Mouse (Mus musculus) layer of hippocampus, adult 11-12 months (tissue): ENCODE measurements around the gene Txnl4b.
A peak's percentile ranks its signal among the peaks of the same experiment; 100 is the strongest.

Experiments
- DNase-seq: peaks from one replicate; pipeline ENCODE4 v3.0.0; 2022; ENCODE audit warnings: low spot score

Gene Txnl4b

GRCm38 (mm10) chr8:109595854-109596253 lies 30.2 kb downstream of the Txnl4b start:
- peak; percentile 36 for DNase-seq

DNA sequence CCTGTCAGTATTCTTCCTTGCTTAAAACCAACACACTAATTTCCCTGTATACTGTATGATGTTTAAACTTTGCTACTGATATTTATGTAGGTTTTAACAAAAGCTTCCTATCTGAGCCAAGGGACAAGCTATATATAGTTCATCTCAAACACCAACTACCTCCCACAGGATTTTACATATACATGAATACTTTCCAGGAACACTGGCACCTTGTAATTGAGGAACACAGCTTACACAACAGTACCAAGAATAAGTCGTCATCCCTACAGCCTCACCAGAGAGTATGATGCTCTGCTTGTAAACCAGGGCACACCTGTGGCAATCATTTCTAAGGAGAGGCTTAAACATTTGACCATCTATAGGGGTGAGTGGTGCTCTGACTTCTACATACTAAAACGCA lies 41.0 kb downstream of the Txnl4b start:
- DNase-seq, result no peak

- no peak for DNase-seq
Measured at GRCm38 (mm10) chr8:109607650-109608049, 42.0 kb downstream of the Txnl4b start.

GRCm38 (mm10) chr8:109608271-109609152 lies 42.8 kb downstream of the Txnl4b start, which contains the start of gene Dhodh:
Gene Dhodh (minus strand): TSS chr8:109608673.
- DNase-seq, result peak; percentile 97

GRCm38 (mm10) chr8:109609153-109609502 lies 43.4 kb downstream of the Txnl4b start:
- no peak for DNase-seq

DNA sequence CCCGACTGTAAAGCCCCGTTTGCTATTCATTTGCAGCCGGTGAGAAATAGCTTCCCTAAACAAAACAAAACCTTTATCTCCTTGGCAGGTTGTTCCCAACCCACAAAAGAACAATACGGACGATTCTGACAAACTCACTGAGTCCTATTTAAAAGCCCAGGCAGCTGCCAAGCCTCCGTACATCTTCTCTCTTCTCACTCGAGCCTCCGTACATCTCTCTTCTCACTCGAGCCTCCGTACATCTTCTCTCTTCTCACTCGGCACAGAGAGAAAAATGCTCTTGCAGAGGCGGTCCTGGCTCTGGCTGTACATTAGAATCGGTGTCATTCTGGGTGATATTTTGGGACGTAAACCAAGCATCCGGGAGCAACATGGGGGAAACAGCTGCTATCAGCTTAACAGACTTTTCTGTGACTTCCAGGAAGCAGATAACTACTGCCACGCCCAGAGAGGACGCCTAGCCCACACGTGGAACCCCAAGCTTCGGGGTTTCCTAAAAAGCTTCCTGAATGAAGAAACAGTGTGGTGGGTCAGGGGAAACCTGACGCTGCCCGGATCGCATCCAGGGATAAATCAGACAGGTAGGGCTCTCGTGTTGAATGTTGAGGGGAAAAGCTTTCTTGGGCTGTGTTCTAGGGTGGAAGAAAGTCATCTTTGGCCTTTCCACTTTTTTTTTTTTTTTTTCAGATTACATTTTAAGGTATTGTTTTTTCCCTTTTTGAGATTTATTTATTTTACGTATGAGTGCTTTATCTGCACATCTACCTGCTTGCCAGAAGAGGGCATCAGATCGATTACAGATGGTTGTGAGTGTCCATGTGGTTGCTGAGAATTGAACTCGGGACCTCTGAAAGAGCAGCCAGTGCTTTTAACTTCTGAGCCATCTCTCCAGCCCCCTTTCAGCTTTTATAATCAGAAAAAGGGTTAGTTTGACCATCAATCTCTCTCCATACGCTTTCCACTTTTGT lies 48.8 kb downstream of the Txnl4b start, which contains the start of gene Pkd1l3:
TSS of gene Pkd1l3 (plus strand) at position 275 of the 968 bp plus-strand sequence.
- DNase-seq, result no peak

- DNase-seq, result no peak
Measured at GRCm38 (mm10) chr8:109615569-109615968, 49.9 kb downstream of the Txnl4b start.
